Mouse (Mus musculus) urinary bladder, adult 2 months (tissue): ENCODE measurements around the gene Sqor. TPM values are rescaled to one million over a fixed set of nuclear protein-coding genes. Genes with fewer than 3 reads are reported as not detected.

Source experiments
- DNase-seq: peaks from one replicate; pipeline ENCODE4 v3.0.0; 2022; ENCODE audit warnings: low spot score
- polyA plus RNA-seq: library from polyadenylated mRNA; depleted of rRNA; stranded (reverse); fragments of >200 nt; gene quantifications from 2 replicates; pipeline ENCODE4 v1.2.3, GENCODE M21; 2012; rRNA removed

The Sqor gene
- 87.2 and 91.2 TPM in 2 replicates for polyA plus RNA-seq

GRCm38 (mm10) chr2:122765071-122765793 is at the start of gene Sqor:
Gene Sqor, plus strand, starts transcription at chr2:122765237.
- peak; percentile 76 for DNase-seq

GRCm38 (mm10) chr2:122716301-122716842 is 48.7 kb upstream of the Sqor start:
- DNase-seq: no peak

GRCm38 (mm10) chr2:122719232-122719631 is 45.8 kb upstream of the Sqor start:
- DNase-seq: no peak

- DNase-seq: no peak
These were observed 44.5 kb upstream of the Sqor start for GRCm38 (mm10) chr2:122720564-122720963.

- no peak for DNase-seq
These were observed 39.4 kb upstream of the Sqor start for GRCm38 (mm10) chr2:122725604-122726003.

GRCm38 (mm10) chr2:122731456-122731855 is 33.6 kb upstream of the Sqor start:
- DNase-seq: no peak

- DNase-seq: peak; percentile 66
These were observed 26.9 kb upstream of the Sqor start, which contains the start of gene Bloc1s6 for GRCm38 (mm10) chr2:122737894-122738830. Gene Bloc1s6, plus strand, starts transcription at chr2:122738503.

- no peak for DNase-seq
These were observed 26.0 kb upstream of the Sqor start for GRCm38 (mm10) chr2:122739023-122739422.

- no peak for DNase-seq
These were observed 18.6 kb upstream of the Sqor start for GRCm38 (mm10) chr2:122746461-122746860.

GRCm38 (mm10) chr2:122753739-122754343 is 11.2 kb upstream of the Sqor start:
- no peak for DNase-seq

GRCm38 (mm10) chr2:122759791-122760190 is 5.2 kb upstream of the Sqor start:
- DNase-seq: no peak

GRCm38 (mm10) chr2:122762991-122763390 is 2.0 kb upstream of the Sqor start:
- DNase-seq: no peak

GRCm38 (mm10) chr2:122764526-122764925 is 511 bp upstream of the Sqor start:
- DNase-seq: no peak

GRCm38 (mm10) chr2:122765794-122766145 is 733 bp downstream of the Sqor start:
- DNase-seq: no peak

GRCm38 (mm10) chr2:122771002-122771401 is 6.0 kb downstream of the Sqor start:
- DNase-seq: no peak

- DNase-seq: no peak
These were observed 7.9 kb downstream of the Sqor start for GRCm38 (mm10) chr2:122772899-122773298.

- no peak for DNase-seq
These were observed 10.5 kb downstream of the Sqor start for GRCm38 (mm10) chr2:122775491-122775890.

- no peak for DNase-seq
These were observed 11.8 kb downstream of the Sqor start for GRCm38 (mm10) chr2:122776823-122777222.

GRCm38 (mm10) chr2:122779967-122780366 is 14.9 kb downstream of the Sqor start:
- no peak for DNase-seq

GRCm38 (mm10) chr2:122780447-122780846 is 15.4 kb downstream of the Sqor start:
- no peak for DNase-seq

- DNase-seq: no peak
These were observed 16.7 kb downstream of the Sqor start for GRCm38 (mm10) chr2:122781590-122782356.
